Mouse (Mus musculus) intestine, embryonic 16.5 days (tissue): Measurements from ENCODE around the gene Sv2b. TPM values are rescaled to one million over a fixed set of nuclear protein-coding genes. Genes with fewer than 3 reads are reported as not detected.

Source experiments
- ATAC-seq: fragments of 200-750 bp; cut with Nextera tagmentation; 2 replicates; pipeline ENCODE4 v1.8.0; 2017; ENCODE audit warnings: moderate TSS enrichment, moderate library complexity
- H3K27ac ChIP-seq: fragments of 300-500 bp; sonication (generic); 2 replicates; pipeline ENCODE4 v1.5.1; 2014; ENCODE audit warnings: mild to moderate bottlenecking, low read length
- H3K27me3 ChIP-seq: fragments of 300-500 bp; sonication (generic); replicated peaks from 2 replicates; pipeline ENCODE4 v1.6.1; 2014; ENCODE audit warnings: low read length, control low read depth, mixed read lengths; ENCODE audit not compliant: control insufficient read depth, insufficient read depth
- H3K36me3 ChIP-seq: fragments of 300-500 bp; sonication (generic); 2 replicates; pipeline ENCODE4 v1.6.1; 2014; ENCODE audit warnings: low read length, control low read depth; ENCODE audit not compliant: control insufficient read depth, insufficient read depth
- H3K4me1 ChIP-seq: fragments of 300-500 bp; sonication (generic); 2 replicates; pipeline ENCODE4 v1.6.1; 2014; ENCODE audit warnings: low read length, control low read depth, mixed read lengths; ENCODE audit not compliant: control insufficient read depth, insufficient read depth
- H3K4me2 ChIP-seq: fragments of 300-500 bp; sonication (generic); 2 replicates; pipeline ENCODE4 v1.6.1; 2014; ENCODE audit warnings: low read depth, low read length, control low read depth
- H3K4me3 ChIP-seq: fragments of 300-500 bp; sonication (generic); 2 replicates; pipeline ENCODE4 v1.5.1; 2014; ENCODE audit warnings: mild to moderate bottlenecking, low read length
- H3K9ac ChIP-seq: fragments of 300-500 bp; sonication (generic); 2 replicates; pipeline ENCODE4 v1.6.1; 2014; ENCODE audit warnings: low read depth, low read length
- H3K9me3 ChIP-seq: fragments of 300-500 bp; sonication (generic); 2 replicates; pipeline ENCODE4 v1.6.1; 2016; ENCODE audit warnings: low read length, control low read depth; ENCODE audit not compliant: control insufficient read depth
- WGBS: fragments of 180-500 bp; shearing (Covaris S2); extraction: QIAGEN DNeasy Blood & Tissue Kit; methylation state at CpG from one replicate; pipeline ENCODE4 v1.1.7; 2014; 5-methylcytosine and 5-hydroxymethylcytosine counted together
- polyA plus RNA-seq: library from polyadenylated mRNA; unstranded; fragments of >200 nt; fragmentation: Nextera tagmentation; extraction: Ambion mirVana; gene quantifications from 2 replicates; pipeline ENCODE4 v1.2.1, GENCODE M21; 2015

The Sv2b gene
- polyA plus RNA-seq, 1 experiment from 2014 or later: 0.61 TPM

- no peak for ATAC-seq
- Histone ChIP-seq H3K4me2 (no peak overlapping the region), H3K4me3 (no peak overlapping the region), H3K27ac (no peak overlapping the region), H3K4me1 (peaks cover 4% of the 10 kb centered on the region; the same call in 1 of the 2 replicates), H3K27me3 (no peaks in the 10 kb centered on the region), H3K9ac (no peak overlapping the region), H3K36me3 (no peaks in the 10 kb centered on the region), H3K9me3 (no peaks in the 10 kb centered on the region)
- 19% methylated on average over 3 of the region's 3 CpGs for WGBS
These were observed 31.2 kb downstream of the Sv2b start for GRCm38 (mm10) chr7:75277847-75278246.

- H3K4me2 ChIP-seq: no peak overlapping the region
- no peak for ATAC-seq
- H3K36me3 ChIP-seq: no peaks in the 10 kb centered on the region
- H3K9me3 ChIP-seq: no peaks in the 10 kb centered on the region
- no peak overlapping the region for H3K4me3 ChIP-seq
- no peak overlapping the region for H3K27ac ChIP-seq
- no peak overlapping the region for H3K9ac ChIP-seq
- H3K4me1 ChIP-seq: peaks cover 4% of the 10 kb centered on the region; the same call in 1 of the 2 replicates
- H3K27me3 ChIP-seq: no peaks in the 10 kb centered on the region
These were observed 32.3 kb downstream of the Sv2b start for GRCm38 (mm10) chr7:75276739-75277138.

DNA sequence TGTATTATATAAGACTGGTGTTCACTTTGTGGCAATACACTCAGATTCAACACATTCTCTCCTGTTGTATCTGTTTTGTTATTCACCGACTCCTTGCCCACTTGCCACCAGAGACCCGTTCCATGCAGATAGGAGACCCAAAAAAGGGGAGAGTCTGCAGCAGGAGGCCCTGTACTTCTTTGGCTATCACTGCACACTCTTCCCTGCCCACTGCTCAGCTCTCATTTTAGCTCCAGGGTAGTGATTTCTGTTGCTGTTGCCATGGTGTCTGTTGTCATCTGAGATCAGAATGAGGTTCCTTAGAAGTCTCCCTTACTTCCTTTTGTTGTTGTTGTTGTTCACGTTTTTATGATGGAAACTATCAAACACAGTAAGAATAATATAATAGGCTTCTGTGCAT is 34.5 kb downstream of the Sv2b start:
- H3K4me3 ChIP-seq: no peak overlapping the region
- no peak overlapping the region for H3K27ac ChIP-seq
- no peaks in the 10 kb centered on the region for H3K4me1 ChIP-seq
- H3K36me3 ChIP-seq: no peaks in the 10 kb centered on the region
- H3K9ac ChIP-seq: no peak overlapping the region
- 71% methylated on average over 3 of the region's 3 CpGs for WGBS
- ATAC-seq: no peak
- H3K4me2 ChIP-seq: no peak overlapping the region
- H3K27me3 ChIP-seq: no peaks in the 10 kb centered on the region
- no peaks in the 10 kb centered on the region for H3K9me3 ChIP-seq

DNA sequence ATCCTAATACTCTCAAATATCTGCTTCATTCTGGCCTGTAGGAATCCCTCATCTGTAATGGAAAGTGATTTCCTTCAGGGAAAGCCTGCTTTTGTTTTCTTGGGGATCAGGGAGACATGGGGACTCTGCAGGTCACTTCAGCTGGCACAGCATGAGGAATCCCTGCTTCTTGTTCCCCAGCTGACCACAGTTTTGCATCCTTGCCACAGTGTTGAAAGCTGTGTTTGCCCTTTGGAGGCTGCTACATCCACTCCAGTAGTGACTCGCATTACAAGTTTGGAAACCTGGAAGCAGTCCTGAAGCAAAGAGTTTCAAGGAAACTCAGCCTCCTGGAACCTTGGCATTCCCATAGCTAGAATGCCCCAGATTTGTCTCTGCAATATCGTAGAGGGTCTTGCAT is 35.4 kb downstream of the Sv2b start:
- no peak for ATAC-seq
- WGBS: 75% methylated on average over 2 of the region's 2 CpGs

GRCm38 (mm10) chr7:75271921-75272381 is 37.1 kb downstream of the Sv2b start:
- no peak overlapping the region for H3K9ac ChIP-seq
- no peaks in the 10 kb centered on the region for H3K4me1 ChIP-seq
- H3K27ac ChIP-seq: no peak overlapping the region
- H3K9me3 ChIP-seq: no peaks in the 10 kb centered on the region
- H3K4me2 ChIP-seq: no peak overlapping the region
- H3K4me3 ChIP-seq: no peak overlapping the region
- no peaks in the 10 kb centered on the region for H3K36me3 ChIP-seq
- WGBS: 66% methylated on average over 3 of the region's 3 CpGs
- H3K27me3 ChIP-seq: no peaks in the 10 kb centered on the region
- no peak for ATAC-seq

More for the DNA sequence above, 35.4 kb downstream of the Sv2b start:
- no peak overlapping the region for H3K9ac ChIP-seq
- no peak overlapping the region for H3K4me3 ChIP-seq
- no peaks in the 10 kb centered on the region for H3K9me3 ChIP-seq
- H3K27me3 ChIP-seq: no peaks in the 10 kb centered on the region
- H3K4me2 ChIP-seq: no peak overlapping the region
- no peak overlapping the region for H3K27ac ChIP-seq
- H3K4me1 ChIP-seq: no peaks in the 10 kb centered on the region
- H3K36me3 ChIP-seq: no peaks in the 10 kb centered on the region

GRCm38 (mm10) chr7:75271306-75271705 is 37.8 kb downstream of the Sv2b start:
- no peaks in the 10 kb centered on the region for H3K27me3 ChIP-seq
- H3K36me3 ChIP-seq: no peaks in the 10 kb centered on the region
- H3K4me2 ChIP-seq: no peak overlapping the region
- no peak for ATAC-seq
- no peak overlapping the region for H3K4me3 ChIP-seq
- no peaks in the 10 kb centered on the region for H3K9me3 ChIP-seq
- H3K9ac ChIP-seq: no peak overlapping the region
- WGBS: 80% methylated on average over 3 of the region's 3 CpGs
- H3K4me1 ChIP-seq: no peaks in the 10 kb centered on the region
- no peak overlapping the region for H3K27ac ChIP-seq

DNA sequence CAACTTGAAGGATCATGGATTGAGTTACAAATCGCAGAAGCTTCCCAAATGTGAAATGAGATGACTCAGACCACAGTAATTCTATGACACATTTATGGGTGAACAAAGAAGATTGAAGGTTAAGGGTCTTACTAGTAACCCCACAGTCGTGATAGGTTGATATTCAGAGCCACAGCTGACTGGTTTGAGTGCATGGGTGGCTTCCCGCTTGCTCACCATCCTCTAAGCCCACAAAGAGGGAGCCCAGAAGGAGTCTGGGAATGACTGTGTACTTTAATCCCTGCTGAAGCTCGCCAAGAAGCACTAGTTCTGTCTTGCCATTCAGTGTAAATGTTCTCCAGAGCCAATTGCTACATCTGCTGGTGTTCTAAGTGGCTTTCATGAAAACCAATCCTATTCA is 41.8 kb downstream of the Sv2b start:
- no peaks in the 10 kb centered on the region for H3K36me3 ChIP-seq
- H3K4me1 ChIP-seq: no peaks in the 10 kb centered on the region
- H3K27ac ChIP-seq: no peak overlapping the region
- H3K4me2 ChIP-seq: no peak overlapping the region
- WGBS: 65% methylated on average over 4 of the region's 4 CpGs
- no peaks in the 10 kb centered on the region for H3K27me3 ChIP-seq
- no peak overlapping the region for H3K4me3 ChIP-seq
- no peaks in the 10 kb centered on the region for H3K9me3 ChIP-seq
- H3K9ac ChIP-seq: no peak overlapping the region
- no peak for ATAC-seq

- Histone ChIP-seq H3K9me3 (no peaks in the 10 kb centered on the region), H3K36me3 (no peaks in the 10 kb centered on the region), H3K9ac (no peak overlapping the region), H3K4me3 (no peak overlapping the region), H3K4me2 (no peak overlapping the region), H3K4me1 (no peaks in the 10 kb centered on the region), H3K27me3 (no peaks in the 10 kb centered on the region), H3K27ac (no peak overlapping the region)
- ATAC-seq: no peak
- 64% methylated on average over 4 of the region's 4 CpGs for WGBS
These were observed 43.8 kb downstream of the Sv2b start for GRCm38 (mm10) chr7:75265241-75265640.

DNA sequence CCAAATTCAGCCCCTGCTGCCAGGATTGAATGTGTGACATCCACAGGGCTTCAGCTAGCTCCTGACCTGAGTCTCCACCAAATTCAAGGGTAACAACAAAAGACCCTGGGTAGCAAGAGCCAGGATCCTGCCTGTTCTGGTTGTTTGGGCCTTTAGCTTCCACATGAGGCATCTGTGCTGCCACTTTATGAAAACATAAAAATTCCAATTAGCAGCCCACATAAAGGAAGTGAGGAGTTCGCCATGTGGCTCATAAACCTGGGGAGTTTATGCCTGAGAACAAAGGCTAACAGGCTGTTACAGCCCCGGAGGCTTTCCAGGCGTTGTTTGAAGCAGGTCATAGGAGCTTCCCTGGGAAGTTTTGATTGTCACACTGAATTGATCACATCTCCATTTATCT is 49.1 kb downstream of the Sv2b start:
- Histone ChIP-seq H3K4me2 (no peak overlapping the region), H3K27me3 (no peaks in the 10 kb centered on the region), H3K9me3 (no peaks in the 10 kb centered on the region), H3K4me3 (no peak overlapping the region), H3K4me1 (no peaks in the 10 kb centered on the region), H3K36me3 (no peaks in the 10 kb centered on the region), H3K27ac (no peak overlapping the region), H3K9ac (no peak overlapping the region)
- ATAC-seq: no peak
- 59% methylated on average over 3 of the region's 3 CpGs for WGBS

DNA sequence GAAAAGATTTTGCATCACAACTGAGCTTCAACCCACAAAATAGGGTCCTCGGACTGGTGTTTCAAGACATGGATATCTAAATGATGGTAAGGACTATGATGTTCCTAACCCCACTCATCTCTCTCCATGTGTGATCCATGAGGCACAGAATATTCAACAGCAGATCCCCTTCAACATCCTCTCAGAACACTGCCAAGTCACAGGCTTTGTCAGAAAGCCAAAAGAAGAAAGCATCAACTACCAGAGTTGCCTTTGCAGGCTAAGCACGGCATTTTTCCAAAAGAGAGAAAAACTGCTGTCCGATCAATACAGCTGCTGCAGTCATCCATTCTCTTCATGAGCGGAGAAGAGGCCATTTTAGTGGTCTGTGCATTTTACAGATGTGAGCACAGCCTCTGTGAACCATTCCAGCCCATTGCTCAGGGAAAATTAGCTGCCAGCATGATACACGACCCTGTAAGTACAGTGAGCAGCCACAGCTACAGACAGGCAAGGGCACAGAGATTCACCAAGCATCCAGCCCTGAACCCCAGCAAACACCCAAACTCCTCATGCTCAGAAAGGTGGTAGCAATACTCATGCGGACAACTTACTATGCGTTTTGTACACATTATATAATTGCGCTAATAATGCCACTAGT is 55.3 kb downstream of the Sv2b start:
- 78% methylated on average over 8 of the region's 8 CpGs for WGBS
- Histone ChIP-seq H3K9me3 (no peaks in the 10 kb centered on the region), H3K4me2 (no peak overlapping the region), H3K4me1 (no peaks in the 10 kb centered on the region), H3K36me3 (no peaks in the 10 kb centered on the region), H3K4me3 (no peak overlapping the region), H3K9ac (no peak overlapping the region), H3K27ac (no peak overlapping the region), H3K27me3 (no peaks in the 10 kb centered on the region)
- no peak for ATAC-seq
